Mouse (Mus musculus) gastrocnemius, postnatal 36 days (tissue): ENCODE measurements around the gene Prm2. TPM values are rescaled to one million over a fixed set of nuclear protein-coding genes. Genes with fewer than 3 reads are reported as not detected.

Experiments
- DNase-seq, 2 experiments: peaks; one replicate each; pipeline ENCODE4 v3.0.0; 2022
- intact Hi-C: fragments of 180-260 bp; cut with DNase I; formaldehyde crosslinking; loops from one replicate; pipeline ENCODE4 v1.15.1; 2025
- total RNA-seq, 2 experiments: library from RNA; stranded (reverse); gene quantifications; 2 replicates each; pipeline ENCODE4 v1.2.3; 2021

Prm2 gene
- total RNA-seq, 2 experiments from 2014 or later: not detected

- DNase-seq: no peak
- intact Hi-C loops: loop anchor here (5.0 kb wide), 2 partner anchors 115 to 140 kb away; no protein-coding TSS in a partner anchor
Observed at GRCm38 (mm10) chr16:10781862-10782371, 14.0 kb downstream of the Prm2 start.

DNA sequence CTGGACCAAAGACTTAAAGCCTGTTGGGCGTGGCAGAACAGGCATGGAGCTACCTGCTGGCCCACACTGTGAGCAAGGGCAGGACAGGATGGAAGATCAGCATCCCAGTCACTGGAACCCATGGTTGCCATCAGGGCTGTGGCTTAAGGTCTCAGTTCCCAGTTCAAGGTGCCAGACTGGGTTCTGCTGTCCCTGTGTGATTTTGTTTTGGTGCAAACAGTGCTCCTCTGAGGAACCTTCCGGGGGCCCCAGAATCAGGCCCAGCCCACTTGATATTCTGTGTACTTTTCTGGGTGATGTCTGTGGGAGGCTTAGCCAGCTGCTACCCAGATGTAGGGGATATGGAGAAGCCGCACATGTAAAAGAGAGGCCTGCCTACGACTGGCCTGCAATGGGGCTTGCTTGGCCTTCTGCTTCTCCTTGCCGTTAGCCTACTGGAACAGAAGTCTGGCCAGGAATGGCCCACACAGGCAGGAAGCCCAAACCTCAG is 15.3 kb downstream of the Prm2 start:
- no peak for DNase-seq
- intact Hi-C loops: loop anchor here (5.0 kb wide), 2 partner anchors 113 to 138 kb away; no protein-coding TSS in a partner anchor

DNA sequence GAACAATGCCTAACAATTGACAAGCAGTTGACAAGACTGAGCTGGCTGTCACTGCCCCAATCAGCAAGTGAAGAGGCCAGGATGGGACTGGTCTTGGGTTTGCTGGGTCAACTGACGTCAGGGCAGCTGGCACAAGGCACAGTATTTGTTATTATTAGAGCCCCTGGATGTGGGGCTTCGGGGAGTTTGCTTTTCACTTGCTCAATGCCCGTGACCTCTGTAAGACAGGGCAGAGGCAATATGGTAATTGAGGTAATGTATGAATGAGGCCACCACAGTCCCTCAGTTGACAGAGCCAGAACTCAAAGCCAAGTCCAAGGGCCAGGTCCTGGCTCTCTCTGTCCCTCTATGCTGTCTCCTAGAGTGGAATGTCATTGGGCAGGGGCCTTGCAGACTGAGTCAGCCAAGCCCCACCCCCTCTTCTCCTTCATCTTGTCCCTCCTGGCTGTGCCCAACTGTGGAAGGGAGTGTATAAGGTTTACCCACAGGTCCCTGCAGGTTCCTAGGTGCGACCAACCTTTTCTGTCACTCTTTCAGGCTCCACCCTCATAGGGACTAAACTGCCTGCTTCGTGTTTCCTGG is 18.3 kb downstream of the Prm2 start:
- DNase-seq: no peak

GRCm38 (mm10) chr16:10776322-10776721 is 19.6 kb downstream of the Prm2 start:
- intact Hi-C loops: no loop called here
- no peak for DNase-seq

More for the DNA sequence above, 18.3 kb downstream of the Prm2 start:
- intact Hi-C loops: no loop called here

- DNase-seq: no peak
- intact Hi-C loops: no loop called here
Observed at GRCm38 (mm10) chr16:10774726-10775125, 21.2 kb downstream of the Prm2 start.

DNA sequence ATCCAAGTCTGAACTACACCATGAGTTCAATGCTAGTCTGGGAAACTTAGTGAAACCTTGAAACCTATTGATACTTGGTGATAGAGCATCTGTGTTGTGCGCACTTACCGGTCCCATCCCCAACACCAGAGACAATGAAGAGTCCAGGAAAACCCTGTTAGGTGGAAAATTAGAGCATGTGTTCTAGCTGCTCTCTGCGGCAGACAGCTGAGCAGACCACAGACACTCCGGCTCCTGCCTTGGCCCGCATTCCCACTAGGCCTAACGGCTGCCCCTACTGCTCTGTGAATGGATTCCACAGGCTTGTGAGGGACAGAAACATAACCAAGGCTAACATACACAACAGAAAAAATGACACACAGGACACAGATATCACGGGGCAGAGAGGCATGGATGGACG is 22.4 kb downstream of the Prm2 start:
- no peak for DNase-seq
- intact Hi-C loops: no loop called here

DNA sequence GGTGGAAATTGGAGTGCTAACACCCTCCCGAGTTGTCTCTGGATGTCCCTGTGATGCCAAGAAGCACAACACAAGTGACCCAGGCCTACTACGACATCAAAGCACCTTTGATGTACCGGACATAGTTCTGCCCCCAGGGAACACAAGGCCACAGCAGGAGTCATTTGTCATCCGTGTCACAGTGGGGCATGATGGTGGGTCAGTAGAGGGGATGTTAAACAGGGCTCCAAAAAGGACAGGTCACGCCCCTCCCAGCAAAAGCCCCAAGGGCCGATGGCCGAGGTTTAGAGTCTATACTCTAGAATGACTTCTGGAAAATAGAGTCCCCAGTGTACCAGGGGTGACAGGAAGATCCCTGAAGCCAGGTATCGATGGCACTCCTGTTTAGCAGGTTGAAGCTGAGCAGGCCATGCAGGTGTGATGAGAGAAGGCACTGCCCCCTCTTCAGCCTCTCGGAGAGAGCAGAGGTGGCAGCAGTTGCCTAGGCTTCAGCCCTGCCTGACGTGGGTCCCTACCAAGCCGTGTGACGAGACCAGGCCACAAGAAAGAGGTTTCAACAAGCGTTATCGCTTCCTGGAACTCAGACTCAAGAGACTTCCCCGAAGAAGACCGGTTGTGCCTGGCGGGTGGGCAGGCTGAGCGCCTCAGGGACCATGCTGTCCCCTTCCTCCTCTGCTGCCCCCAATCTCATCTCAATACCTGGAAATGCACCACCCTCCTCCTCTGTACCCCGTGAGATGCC is 24.0 kb downstream of the Prm2 start:
- intact Hi-C loops: no loop called here
- no peak for DNase-seq

- no peak for DNase-seq
- intact Hi-C loops: no loop called here
Observed at GRCm38 (mm10) chr16:10770531-10771325, 25.2 kb downstream of the Prm2 start.

- intact Hi-C loops: no loop called here
- DNase-seq: no peak
Observed at GRCm38 (mm10) chr16:10769661-10770060, 26.3 kb downstream of the Prm2 start.

- no peak for DNase-seq
- intact Hi-C loops: no loop called here
Observed at GRCm38 (mm10) chr16:10768821-10769220, 27.1 kb downstream of the Prm2 start.

DNA sequence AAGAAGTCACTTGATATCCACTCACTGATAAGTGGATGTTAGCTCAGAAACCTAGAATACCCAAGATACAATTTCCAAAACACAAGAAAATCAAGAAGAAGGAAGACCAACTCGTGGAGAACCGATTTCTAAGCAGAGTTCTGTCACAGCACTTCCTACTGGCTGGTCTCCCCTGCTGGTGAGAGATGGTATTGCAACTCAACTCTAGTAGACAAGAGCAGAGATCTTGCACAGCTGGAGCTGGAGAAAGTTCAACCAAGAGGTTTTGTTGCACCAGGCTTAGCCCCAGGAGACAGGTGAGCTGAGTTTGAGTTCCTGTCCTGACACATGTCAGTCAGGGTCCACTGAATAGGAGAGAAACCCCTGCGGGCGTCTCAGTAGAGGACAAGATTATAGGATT is 28.8 kb downstream of the Prm2 start:
- peak in 1 of 2 experiments; percentile 60 for DNase-seq
- intact Hi-C loops: no loop called here

DNA sequence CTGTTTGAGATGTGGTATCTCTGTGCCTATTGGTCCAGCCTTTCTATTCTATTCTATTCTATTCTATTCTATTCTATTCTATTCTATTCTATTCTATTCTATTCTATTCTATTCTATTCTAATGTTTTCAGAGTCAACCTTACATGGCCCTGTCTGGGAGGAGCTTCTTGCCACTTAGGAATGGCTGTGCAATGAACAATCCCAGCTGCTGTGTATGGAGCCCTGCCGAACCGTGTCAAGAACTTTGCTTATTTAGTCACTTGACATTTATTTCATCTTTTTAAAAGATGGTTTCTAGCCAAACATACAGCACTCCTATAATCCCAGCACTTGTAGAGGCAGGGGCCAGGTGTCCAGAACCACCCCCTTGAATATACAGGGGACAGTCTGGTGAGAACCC is 31.6 kb downstream of the Prm2 start:
- DNase-seq: no peak
- intact Hi-C loops: loop anchor here (5.0 kb wide), 1 partner anchor 82 kb away; no protein-coding TSS in a partner anchor

DNA sequence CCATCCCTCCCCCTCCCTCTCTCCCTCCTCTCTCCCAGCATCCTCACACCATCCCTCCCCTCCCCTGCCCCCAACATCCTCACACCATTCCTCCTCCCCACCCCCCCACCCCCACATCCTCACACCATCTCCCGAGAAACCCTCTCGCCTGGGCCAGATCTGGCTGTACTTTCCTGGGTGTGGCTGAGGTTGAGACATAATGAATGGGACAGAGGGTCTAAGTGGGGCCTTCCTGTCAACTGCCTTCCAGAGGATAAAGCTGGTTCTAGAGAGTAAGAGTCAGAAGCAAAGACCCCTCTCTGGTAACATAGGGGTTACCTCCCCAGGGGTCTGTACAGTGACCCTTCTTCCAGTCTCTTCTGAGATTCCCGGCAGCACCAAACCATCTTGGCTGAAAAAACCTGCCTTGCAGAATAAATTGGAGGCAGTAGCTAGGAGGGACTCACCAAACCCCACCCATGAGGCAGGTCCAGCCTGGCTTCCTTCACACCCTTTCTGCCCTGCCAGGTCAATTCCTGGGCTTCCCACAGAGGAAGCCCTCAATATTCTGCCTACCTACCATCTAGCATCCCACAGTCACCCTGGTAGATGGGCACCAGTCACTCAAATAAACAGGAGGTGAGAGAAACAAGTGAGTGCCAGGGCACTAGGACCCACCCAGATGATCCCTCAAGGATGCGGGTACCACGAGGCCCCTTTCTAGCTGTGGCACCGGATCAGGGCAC is 32.2 kb downstream of the Prm2 start:
- intact Hi-C loops: loop anchor here (5.0 kb wide), 1 partner anchor 81 kb away; no protein-coding TSS in a partner anchor
- DNase-seq: no peak

GRCm38 (mm10) chr16:10762569-10763180 is 33.3 kb downstream of the Prm2 start:
- intact Hi-C loops: loop anchor here (5.0 kb wide), 1 partner anchor 80 kb away; no protein-coding TSS in a partner anchor

GRCm38 (mm10) chr16:10761182-10761581 is 34.8 kb downstream of the Prm2 start:
- intact Hi-C loops: loop anchor here (5.0 kb wide), 1 partner anchor 79 kb away; no protein-coding TSS in a partner anchor
- no peak for DNase-seq

More at GRCm38 (mm10) chr16:10762569-10763180, 33.3 kb downstream of the Prm2 start:
- no peak for DNase-seq

- DNase-seq: no peak
- intact Hi-C loops: loop anchor here (5.0 kb wide), 1 partner anchor 49 kb away; no protein-coding TSS in a partner anchor
Observed at GRCm38 (mm10) chr16:10756168-10756567, 39.8 kb downstream of the Prm2 start.

GRCm38 (mm10) chr16:10754521-10755296 is 41.2 kb downstream of the Prm2 start:
- intact Hi-C loops: loop anchor here (5.0 kb wide), 1 partner anchor 47 kb away; no protein-coding TSS in a partner anchor
- DNase-seq: no peak

DNA sequence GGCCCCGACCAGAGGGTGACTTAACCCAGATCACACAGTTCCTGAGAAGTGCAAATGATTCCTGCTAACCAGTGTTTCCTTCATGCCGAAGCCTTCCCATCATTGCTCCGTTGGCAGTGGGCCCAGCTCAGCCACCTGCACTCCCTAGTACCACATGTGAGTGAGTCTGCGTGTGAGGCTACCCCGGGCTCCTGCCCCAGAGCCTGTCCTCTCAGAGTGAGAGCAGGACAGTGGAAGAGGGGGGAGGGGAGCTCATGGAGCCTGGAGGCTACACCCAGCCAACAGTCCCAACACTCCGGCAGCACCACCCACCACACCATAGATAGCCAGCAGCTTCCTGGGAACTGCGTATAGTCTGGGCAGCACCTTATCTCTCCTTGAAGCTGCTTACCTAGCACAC is 46.1 kb downstream of the Prm2 start:
- intact Hi-C loops: no loop called here
- DNase-seq: no peak

DNA sequence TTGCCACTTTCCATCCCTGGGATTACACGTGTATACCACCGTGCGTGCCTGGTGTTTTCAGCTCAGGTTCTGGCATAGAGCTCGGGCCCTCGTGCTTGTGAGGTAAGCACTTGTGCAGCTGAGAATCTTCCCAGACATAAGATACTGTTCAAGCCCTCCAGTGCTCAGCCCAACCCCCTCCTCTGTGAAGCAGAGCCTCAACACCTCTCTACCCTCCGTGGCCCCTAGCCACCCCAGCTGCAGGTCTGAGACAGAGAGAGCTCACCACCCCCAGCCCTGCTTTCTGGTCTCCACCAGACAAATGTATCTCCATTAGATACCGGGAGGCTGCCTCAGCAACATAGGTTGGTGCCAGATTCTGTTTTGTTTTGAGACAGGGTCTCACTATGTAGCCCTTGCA is 46.7 kb downstream of the Prm2 start:
- intact Hi-C loops: no loop called here
- DNase-seq: no peak
